Mouse (Mus musculus): ENCODE measurements around the gene Ppp1r16b. TPM values are rescaled to one million over a fixed set of nuclear protein-coding genes. Genes with fewer than 3 reads are reported as not detected.

The Ppp1r16b gene
- total RNA-seq, 2 experiments from 2014 or later: 135 to 156 TPM

DNA sequence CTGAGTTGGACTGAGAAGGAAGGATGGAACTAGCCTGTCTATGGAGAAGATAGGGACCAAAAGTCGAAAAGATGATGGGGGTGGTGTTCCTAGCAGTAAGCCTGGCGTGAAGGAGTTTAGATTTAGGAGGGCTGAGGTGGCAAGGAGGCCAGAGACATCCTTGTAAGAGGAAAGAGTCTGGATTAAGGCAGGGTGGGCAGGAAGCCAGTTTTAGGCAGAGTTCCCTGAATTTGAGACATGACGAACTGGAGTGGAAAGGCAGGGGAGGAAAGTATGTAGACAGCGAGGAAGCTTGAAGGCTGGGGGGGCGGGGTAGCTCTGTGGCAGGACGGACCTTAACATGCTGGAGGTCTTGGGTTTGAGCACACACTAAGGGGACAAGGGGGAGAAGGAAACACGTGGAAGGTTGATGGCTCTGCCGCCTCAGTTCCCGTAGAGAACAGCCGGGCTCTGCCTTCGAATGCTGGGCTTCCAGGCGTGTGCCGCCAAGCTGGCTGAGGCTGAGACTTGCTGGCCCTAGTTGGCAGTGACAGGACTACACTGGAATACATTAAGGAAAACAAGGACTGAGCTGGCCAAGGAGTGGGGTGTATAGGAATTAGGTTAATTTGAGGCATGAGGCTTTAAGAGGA is 105.0 kb downstream of the Ppp1r16b start:
- DNase-seq: no peak

DNA sequence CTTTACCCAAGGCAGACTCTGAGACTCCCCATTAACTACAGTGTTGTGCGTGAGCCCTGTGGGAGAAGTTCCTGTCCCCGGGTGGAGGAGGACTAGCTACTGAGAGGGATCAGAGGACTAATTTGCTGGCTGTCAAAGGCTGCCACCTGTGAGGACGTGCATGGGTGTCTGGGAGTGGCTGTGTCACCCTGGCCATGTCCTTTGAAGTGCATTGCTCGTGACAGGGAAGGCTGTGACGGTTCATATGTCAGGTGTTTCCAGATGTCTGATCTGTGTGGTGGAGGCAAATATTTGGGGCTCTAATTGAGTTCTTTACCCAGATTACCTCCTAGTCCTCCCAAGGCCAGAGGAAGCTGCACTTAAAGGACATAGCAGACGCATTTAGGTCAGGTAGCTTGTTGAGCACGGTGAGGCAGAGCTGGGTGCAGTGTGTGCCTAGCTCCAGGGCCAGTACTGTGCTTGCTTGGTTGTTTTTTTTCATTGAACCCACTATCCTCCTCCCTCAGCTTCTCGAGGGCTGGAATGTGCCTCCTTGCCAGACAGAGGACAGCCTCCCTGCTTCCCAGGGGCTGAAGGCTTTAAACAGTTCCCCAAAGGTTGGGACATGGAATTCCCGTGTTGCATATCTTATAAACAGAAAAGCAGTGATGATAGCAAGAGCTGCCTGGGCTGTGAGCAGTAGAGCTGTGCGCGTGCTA is 106.0 kb downstream of the Ppp1r16b start:
- no peak for DNase-seq

GRCm38 (mm10) chr2:158772808-158773207 is 107.6 kb downstream of the Ppp1r16b start:
- DNase-seq: no peak

DNA sequence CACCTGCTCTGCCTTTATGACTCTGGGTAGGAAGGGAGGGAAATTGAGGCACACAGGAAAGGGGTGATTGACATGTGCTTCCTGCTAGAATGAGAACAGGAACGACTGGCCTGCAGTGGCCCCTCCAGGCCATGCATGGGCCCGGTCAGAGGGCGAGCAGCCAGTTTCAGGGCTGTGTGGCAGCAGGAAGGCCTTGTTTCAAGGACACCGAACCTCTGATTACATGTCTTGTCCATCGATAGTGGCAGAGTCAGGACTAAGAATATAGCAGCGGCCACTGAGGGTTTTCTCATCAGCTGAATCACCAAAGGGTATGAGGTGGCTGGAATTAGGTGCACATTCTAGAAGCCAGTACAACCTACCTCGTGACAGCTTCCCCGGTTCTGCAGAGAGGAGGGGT is 109.7 kb downstream of the Ppp1r16b start:
- DNase-seq: no peak

- no peak for DNase-seq
Measured at GRCm38 (mm10) chr2:158776716-158777115, 111.5 kb downstream of the Ppp1r16b start.

- no peak for DNase-seq
Measured at GRCm38 (mm10) chr2:158777490-158777889, 112.3 kb downstream of the Ppp1r16b start.

DNA sequence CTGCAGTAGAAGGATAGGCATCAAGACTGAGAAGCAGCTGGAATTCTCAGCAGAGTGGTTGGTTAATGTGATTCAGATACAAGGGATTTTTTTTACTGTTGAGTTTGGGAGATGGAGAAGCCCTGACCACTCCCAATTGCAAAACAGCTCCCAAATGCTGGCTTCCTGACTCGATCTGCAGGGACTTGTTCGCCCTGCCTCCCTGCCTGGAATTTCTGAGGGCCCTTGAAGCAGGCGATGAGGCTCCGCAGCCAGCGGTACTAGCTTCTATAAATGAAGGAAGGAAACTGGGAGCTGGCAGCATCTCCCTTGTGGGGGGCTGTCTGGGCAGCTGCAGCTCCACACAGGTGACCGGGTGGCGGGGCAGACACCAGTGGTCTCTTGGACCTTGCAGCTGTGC is 113.2 kb downstream of the Ppp1r16b start:
- no peak for DNase-seq

- DNase-seq: no peak
Measured at GRCm38 (mm10) chr2:158781126-158781525, 115.9 kb downstream of the Ppp1r16b start.

GRCm38 (mm10) chr2:158786927-158787795 is 122.0 kb downstream of the Ppp1r16b start:
- DNase-seq: no peak

DNA sequence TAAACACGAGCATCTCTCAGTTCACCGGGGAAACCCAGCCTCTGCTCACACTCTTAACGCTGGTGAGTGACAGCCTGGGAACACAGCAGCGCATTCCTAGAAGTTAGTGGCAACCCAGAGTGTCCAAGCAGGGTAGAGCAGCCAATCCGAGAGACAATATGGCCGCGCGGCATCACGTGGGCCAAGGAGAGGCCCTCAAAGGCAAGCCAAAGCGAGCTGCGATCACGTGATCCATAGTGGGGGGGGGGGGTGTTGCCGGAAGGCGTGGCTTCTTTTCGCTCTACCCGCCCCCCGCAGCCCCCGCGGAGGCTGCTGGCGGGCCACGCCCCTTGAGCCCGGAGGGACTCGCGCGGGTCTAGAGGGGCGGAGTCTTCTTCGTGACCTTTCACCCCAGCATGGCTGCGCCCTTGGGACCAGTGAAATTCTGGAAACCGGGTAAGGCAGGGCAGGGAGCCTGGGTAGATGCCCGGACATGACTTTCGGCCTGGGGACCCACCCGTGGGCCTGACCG is 129.4 kb downstream of the Ppp1r16b start, which contains the start of gene Dhx35:
Gene Dhx35, plus strand, starts transcription at position 314 of the 511 bp plus-strand sequence.
- DNase-seq: peak; percentile 90 to 94

DNA sequence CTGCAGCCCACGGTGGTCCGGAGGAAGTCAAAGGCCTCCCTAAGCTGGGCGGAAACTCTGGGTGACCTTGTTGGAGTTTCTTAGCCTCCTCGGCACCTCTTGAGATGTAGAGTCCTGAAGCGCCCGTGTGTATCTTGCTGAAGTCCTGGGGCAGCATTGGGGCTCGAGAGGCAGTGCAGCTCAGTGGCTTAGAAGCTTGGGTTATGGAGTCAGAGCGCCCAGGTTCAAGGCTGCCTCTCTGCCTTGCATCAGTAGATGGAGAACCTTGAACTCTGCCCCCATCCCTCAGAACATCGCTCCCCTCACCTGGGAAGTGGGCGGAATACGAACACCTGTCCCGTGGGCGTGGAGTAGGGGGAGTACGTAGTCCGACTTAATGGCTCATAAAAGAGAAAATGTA is 129.8 kb downstream of the Ppp1r16b start:
- DNase-seq: no peak

- DNase-seq: no peak
Measured at GRCm38 (mm10) chr2:158795875-158796274, 130.7 kb downstream of the Ppp1r16b start.

GRCm38 (mm10) chr2:158799328-158799727 is 134.1 kb downstream of the Ppp1r16b start:
- no peak for DNase-seq

DNA sequence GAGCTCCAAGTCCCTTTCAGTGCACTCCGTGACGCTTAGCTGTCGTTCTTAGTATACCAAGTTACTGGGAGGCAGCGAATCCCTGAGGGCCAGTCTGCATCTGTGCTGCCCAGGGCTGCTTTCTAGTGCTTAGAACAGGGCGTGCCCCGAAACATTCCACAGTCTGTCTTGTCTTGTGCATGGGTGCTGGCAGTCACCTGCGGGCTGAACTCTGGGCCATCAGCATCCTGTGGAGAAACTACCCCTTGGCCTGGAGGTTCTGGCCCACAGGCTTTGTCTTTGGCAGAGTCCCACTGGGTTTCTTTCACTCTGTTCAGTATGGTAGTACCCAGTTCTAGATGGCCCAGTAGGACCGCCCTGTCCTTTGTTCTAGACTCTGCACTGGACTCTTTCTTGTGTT is 135.6 kb downstream of the Ppp1r16b start:
- no peak for DNase-seq

GRCm38 (mm10) chr2:158803575-158803974 is 138.4 kb downstream of the Ppp1r16b start:
- DNase-seq: no peak

- DNase-seq: no peak
Measured at GRCm38 (mm10) chr2:158815686-158816085, 150.5 kb downstream of the Ppp1r16b start.

Small RNA genes within 50 kb of the gene (microRNA-seq; reads per million reads assigned to microRNA genes)
- gene Gm26141 (0 reads per million in 2 experiments), gene Mir3474 (4.4 to 4.8 reads per million in 2 experiments)

Other genes with a start within 250 kb of the Ppp1r16b start
- not detected for gene Adig, start 162.8 kb upstream of the Ppp1r16b start, total RNA-seq (2021)
- not detected for gene Arhgap40, start 152.6 kb upstream of the Ppp1r16b start, total RNA-seq (2021)
- 10 to 100 TPM; 65.9 to 69.9 TPM for gene Slc32a1, start 54.6 kb upstream of the Ppp1r16b start, total RNA-seq (2021)
- gene Actr5, start 40.5 kb upstream of the Ppp1r16b start, total RNA-seq (2021): 10 to 100 TPM in 1 of 2 experiments, 1 to 10 TPM in 1; 9.9 to 13.1 TPM
- 1 to 10 TPM; 4.4 to 5.4 TPM for gene Fam83d, start 102.7 kb downstream of the Ppp1r16b start, total RNA-seq (2021)
- gene Dhx35, start 129.4 kb downstream of the Ppp1r16b start, total RNA-seq (2021): 10 to 100 TPM; 14.6 to 21.0 TPM

All from layer of hippocampus, postnatal 36 days (tissue).